Mouse (Mus musculus) neural tube, embryonic 13.5 days (tissue): ENCODE data around the gene Cox7a2. TPM values are rescaled to one million over a fixed set of nuclear protein-coding genes. Genes with fewer than 3 reads are reported as not detected.
A peak's percentile ranks its signal among the peaks of the same experiment; 100 is the strongest.

ENCODE experiments used
- ATAC-seq: fragments of 200-750 bp; cut with Nextera tagmentation; 2 replicates; pipeline ENCODE4 v1.8.0; 2017; ENCODE audit warnings: low read depth, mild to moderate bottlenecking, moderate TSS enrichment, moderate library complexity
- H3K27ac ChIP-seq: fragments of 300-500 bp; sonication (generic); replicated peaks from 2 replicates; pipeline ENCODE4 v1.5.1; 2015; ENCODE audit warnings: moderate library complexity, mild to moderate bottlenecking, inconsistent platforms
- H3K27me3 ChIP-seq: fragments of 300-500 bp; sonication (generic); 2 replicates; pipeline ENCODE4 v1.6.1; 2015; ENCODE audit warnings: mild to moderate bottlenecking, inconsistent platforms
- H3K36me3 ChIP-seq: fragments of 300-500 bp; sonication (generic); 2 replicates; pipeline ENCODE4 v1.6.1; 2015; ENCODE audit warnings: mild to moderate bottlenecking, inconsistent platforms
- H3K4me1 ChIP-seq: fragments of 300-500 bp; sonication (generic); replicated peaks from 2 replicates; pipeline ENCODE4 v1.6.1; 2015; ENCODE audit warnings: inconsistent platforms
- H3K4me2 ChIP-seq: fragments of 300-500 bp; sonication (generic); 2 replicates; pipeline ENCODE4 v1.6.1; 2015; ENCODE audit warnings: inconsistent platforms, mild to moderate bottlenecking, moderate library complexity
- H3K4me3 ChIP-seq: fragments of 300-500 bp; sonication (generic); 2 replicates; pipeline ENCODE4 v1.5.1; 2015; ENCODE audit warnings: mild to moderate bottlenecking, inconsistent platforms
- H3K9ac ChIP-seq: fragments of 300-500 bp; sonication (generic); 2 replicates; pipeline ENCODE4 v1.6.1; 2015; ENCODE audit warnings: moderate library complexity, mild to moderate bottlenecking, inconsistent platforms
- H3K9me3 ChIP-seq: fragments of 300-500 bp; sonication (generic); 2 replicates; pipeline ENCODE4 v1.6.1; 2016; ENCODE audit warnings: inconsistent platforms
- WGBS: fragments of 180-500 bp; shearing (Covaris S2); methylation state at CpG from one replicate; pipeline ENCODE4 v1.1.7; 2015; 5-methylcytosine and 5-hydroxymethylcytosine counted together
- polyA plus RNA-seq: library from polyadenylated mRNA; unstranded; fragments of >200 nt; fragmentation: Nextera tagmentation; extraction: Ambion mirVana; gene quantifications from 2 replicates; pipeline ENCODE4 v1.2.1, GENCODE M21; 2015

The Cox7a2 gene
- polyA plus RNA-seq, 1 experiment from 2014 or later, result 912 TPM

DNA sequence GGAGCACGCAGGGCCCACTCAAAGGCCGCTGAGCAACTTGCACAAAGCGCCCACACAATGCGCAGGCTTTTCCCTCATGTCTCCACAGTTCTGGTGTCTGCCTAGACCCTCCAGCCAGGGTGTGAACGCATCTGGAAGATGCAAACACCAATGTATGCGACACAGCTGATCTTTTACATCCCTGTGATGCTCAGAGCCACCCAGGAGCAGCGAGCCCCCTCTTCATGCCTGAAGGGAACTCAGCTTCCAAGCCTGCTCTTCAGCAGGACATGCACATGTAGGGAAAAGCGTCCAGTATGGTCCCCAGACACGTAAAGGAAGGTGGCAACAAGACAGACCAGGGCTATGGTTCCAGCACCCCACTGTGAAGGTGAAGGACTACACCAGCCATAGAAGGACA is 39.5 kb downstream of the Cox7a2 start:
- Histone ChIP-seq H3K4me3 (no peak overlapping the region), H3K27ac (no peak overlapping the region), H3K36me3 (no peaks in the 10 kb centered on the region), H3K4me2 (peak overlapping the region; percentile 97), H3K4me1 (peaks cover 47% of the 10 kb centered on the region), H3K9ac (no peak overlapping the region), H3K27me3 (peaks cover 37% of the 10 kb centered on the region), H3K9me3 (no peaks in the 10 kb centered on the region)
- 35% methylated on average over 9 of the region's 9 CpGs for WGBS
- ATAC-seq, result no peak

DNA sequence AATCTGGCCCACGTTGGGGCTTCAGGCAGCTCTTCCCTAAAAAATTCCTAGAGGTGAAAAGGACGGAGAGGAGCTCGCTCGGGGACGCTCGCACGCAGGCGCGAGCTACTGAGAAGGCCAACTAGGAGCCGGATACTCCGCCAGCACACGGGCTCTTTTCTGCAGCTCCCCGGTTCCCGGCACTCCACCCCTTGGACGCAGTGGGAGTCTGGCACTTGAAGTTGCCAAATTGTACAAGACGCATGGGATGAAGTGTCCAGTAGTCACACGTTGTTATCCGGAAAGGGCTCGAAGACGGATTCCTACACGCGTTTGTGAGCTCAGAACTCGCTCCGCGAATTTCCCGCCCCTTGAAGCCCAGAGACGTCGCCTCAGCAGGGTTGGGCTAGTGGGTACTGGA is 40.2 kb downstream of the Cox7a2 start:
- H3K9ac ChIP-seq, result peak overlapping the region; percentile 75
- 0 out of 2 replicates have a peak overlapping the region, but pooled peaks have one; percentile 54 for H3K27ac ChIP-seq
- H3K9me3 ChIP-seq, result no peaks in the 10 kb centered on the region
- no peaks in the 10 kb centered on the region for H3K36me3 ChIP-seq
- peak overlapping the region; percentile 97 for H3K4me2 ChIP-seq
- ATAC-seq, result no peak
- H3K27me3 ChIP-seq, result peaks cover 37% of the 10 kb centered on the region
- under 1% methylated on average over 28 of the region's 28 CpGs for WGBS
- peak overlapping the region; percentile 55 for H3K4me3 ChIP-seq
- H3K4me1 ChIP-seq, result peaks cover 54% of the 10 kb centered on the region

DNA sequence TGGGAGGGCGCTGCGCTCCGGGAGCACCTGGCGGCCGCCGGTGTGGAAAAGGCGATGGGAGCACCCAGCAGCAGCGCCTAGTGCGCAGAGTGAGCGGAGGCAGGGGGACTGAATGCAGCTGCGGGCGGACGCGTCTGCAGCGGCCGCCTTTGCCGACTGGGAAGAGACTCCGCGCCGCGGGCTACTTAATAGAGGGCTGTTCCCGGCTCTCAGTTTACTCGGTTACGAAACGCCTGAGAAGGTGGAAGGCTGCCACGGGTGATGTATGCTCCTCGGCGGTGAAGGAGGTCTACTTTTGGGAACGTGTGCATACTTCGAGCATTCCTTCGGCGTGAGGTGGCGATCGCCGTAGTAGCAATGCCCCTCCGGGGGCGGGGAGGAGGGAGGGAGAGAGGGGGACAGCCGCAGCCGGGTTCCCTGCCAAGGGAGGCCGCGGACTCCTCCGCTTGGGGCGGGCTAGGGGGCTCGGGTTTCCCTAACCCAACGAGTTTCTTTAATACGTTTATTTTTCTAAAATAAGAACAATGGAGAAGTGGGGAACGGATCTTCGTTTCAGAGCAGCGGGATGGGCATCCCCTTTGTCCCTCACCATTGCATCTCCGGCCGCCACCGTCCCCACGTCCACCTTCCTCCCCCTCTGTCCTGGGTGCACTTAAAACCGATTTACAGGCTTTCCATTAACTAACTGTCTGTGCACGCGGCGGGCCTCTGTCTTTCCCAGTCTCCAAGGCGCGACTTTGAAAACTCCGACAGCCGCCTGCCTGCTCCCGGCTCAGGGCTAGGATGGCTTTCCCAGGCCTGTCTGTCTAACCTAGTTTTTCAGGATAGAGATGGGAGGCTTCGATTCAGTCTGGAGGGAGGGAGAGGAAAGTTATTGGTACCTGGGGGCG is 41.0 kb downstream of the Cox7a2 start, which contains the start of gene Col12a1:
Gene Col12a1 (minus strand): TSS at position 351 of the 890 bp plus-strand sequence.
- peaks cover 57% of the 10 kb centered on the region for H3K4me1 ChIP-seq
- no peaks in the 10 kb centered on the region for H3K36me3 ChIP-seq
- WGBS, result under 1% methylated on average over 57 of the region's 64 CpGs
- H3K4me3 ChIP-seq, result peak within 1 kb of the TSS; percentile 55
- ATAC-seq, result peak; percentile 76
- no peaks in the 10 kb centered on the region for H3K9me3 ChIP-seq
- peak within 1 kb of the TSS; percentile 75 for H3K9ac ChIP-seq
- peaks cover 37% of the 10 kb centered on the region for H3K27me3 ChIP-seq
- H3K27ac ChIP-seq, result peak within 1 kb of the TSS; percentile 54
- H3K4me2 ChIP-seq, result peak within 1 kb of the TSS; percentile 97

DNA sequence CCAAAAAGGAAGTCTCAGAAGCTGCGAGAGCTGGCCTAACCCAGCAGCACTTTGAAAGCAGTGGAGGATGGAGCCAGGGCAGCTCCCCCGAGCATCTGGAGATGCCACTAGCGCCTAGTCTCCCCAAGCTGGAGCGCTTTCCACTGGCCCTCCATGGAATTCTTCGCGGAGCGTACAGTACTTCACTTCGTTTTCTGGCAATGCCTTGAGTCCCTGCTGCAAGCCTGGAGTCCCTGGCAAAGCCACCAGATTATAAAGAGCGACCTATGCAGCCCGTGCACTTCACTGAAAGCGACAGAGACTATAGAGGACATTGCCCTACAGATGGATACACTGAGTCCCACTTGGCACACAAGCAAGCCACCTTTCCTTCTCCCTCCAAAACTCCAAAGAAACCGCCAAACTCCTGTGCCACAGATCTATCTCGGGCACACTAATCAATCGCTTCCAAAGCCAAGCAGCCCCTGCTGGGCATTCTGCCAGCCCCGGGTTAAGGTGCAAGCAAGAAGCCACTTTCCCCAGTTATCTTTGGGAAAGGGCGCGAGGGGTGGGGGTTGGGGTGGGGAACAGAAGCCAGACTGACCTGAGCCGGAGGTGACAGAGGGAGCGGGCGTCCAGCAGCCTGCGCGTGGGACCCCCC is 41.7 kb downstream of the Cox7a2 start:
- Histone ChIP-seq H3K4me1 (peaks cover 57% of the 10 kb centered on the region), H3K27ac (peak overlapping the region; percentile 54), H3K36me3 (no peaks in the 10 kb centered on the region), H3K9me3 (no peaks in the 10 kb centered on the region), H3K27me3 (peaks cover 40% of the 10 kb centered on the region), H3K4me3 (peak overlapping the region; percentile 55), H3K4me2 (peak overlapping the region; percentile 97), H3K9ac (peak overlapping the region; percentile 75)
- peak; percentile 18 for ATAC-seq
- WGBS, result 1% methylated on average over 22 of the region's 22 CpGs

DNA sequence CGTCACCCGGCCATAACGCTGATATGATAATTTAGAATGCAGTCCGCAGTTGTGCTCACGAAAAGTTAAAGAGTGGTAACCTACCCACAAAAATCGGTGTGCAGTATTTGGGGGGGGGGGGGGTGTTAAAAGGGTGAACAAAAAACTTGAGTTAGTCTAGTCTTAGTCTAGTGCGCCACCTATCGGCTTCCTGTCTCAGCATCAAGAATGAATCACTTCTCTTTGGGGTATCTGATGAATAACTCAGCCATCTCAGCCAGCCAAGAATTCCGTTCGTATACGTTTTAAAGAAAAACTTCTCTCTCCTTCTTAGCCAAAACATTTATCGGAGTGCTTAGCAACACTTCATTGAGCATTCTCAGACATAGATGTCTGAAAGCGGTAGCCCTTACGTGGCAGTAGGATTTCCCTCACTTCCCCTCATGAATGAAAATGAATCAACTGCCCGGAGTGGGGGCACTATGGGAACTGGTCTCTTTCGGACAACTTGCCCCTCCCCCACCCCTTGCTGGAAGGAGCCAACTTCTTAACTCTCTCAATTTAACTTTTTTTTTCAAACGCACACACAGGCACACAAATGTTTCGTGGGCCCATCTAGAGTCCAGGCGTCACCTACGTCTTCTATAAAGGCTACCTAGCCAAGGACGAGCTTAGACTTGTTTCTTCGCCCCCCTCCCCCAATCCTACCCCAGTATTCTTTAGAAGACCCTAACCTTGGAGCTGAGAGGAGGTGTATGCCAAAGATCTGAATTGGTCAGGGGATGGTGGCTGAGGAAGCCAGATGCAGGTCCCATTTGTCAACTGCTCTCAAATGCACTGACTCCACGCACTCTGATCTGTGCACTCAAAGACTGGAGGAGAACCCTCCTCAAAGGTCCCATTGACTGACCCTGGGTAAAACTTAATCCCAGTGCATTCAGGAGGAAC is 42.5 kb downstream of the Cox7a2 start:
- Histone ChIP-seq H3K36me3 (no peaks in the 10 kb centered on the region), H3K9me3 (no peaks in the 10 kb centered on the region), H3K27me3 (peaks cover 40% of the 10 kb centered on the region), H3K4me2 (peak overlapping the region; percentile 97), H3K27ac (peak overlapping the region; percentile 54), H3K4me1 (peaks cover 57% of the 10 kb centered on the region), H3K4me3 (peak overlapping the region; percentile 55), H3K9ac (peak overlapping the region; percentile 75)
- WGBS, result 7% methylated on average over 23 of the region's 23 CpGs
- ATAC-seq, result no peak

DNA sequence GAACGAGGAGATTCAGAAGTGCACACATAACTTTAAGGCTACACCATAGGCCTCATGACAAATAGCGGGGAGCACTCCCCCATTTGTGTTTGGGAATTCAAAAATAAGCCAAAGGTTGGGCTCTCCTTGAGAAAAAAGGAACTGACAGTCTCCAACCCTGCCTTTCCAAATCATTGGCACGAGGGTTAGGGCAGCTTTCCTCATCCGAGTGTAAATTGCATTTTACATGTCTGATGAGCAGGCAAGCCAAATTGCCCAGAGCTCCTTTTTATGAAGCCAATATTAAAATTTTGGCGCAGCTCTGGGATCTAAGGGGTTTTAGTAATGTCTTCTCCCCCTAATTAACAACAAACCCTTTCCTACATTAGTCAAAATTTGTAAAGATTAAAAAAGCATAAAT is 43.2 kb downstream of the Cox7a2 start:
- Histone ChIP-seq H3K4me2 (peak overlapping the region; percentile 97), H3K27ac (no peak overlapping the region), H3K4me3 (peak overlapping the region; percentile 55), H3K9ac (peak overlapping the region; percentile 38), H3K9me3 (no peaks in the 10 kb centered on the region), H3K36me3 (no peaks in the 10 kb centered on the region), H3K4me1 (peaks cover 57% of the 10 kb centered on the region), H3K27me3 (peaks cover 40% of the 10 kb centered on the region)
- WGBS, result 28% methylated on average over 5 of the region's 5 CpGs
- no peak for ATAC-seq

DNA sequence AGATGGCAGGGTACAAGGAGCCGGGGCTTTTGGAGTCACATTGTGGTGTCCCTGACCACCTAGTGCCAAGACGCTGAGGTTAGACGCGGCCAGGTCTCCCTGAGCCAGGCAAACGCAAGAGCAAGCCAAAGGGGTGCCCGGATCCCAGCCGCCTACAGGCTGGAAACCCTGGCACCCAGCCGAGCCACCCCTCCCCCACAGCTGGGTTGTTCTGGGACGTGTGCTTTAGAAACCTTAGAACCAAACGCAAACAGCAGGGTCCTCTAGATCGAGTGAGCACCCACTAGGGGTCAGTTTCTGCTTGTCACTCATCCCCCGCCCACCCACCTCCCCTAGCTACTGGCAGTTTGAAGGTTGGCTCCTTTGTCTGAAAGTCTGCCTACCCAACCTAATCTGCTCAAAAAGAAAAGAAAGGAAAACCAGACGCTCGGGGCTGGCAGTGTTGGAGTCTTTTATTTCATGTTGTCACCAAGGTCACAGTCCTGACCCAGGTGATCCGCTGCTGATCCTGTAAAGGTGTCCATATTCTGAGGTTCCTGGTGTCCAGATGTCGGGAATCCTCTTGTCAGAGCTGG is 45.1 kb downstream of the Cox7a2 start:
- ATAC-seq, result peak; percentile 62
- H3K9ac ChIP-seq, result peak overlapping the region; percentile 47
- H3K4me1 ChIP-seq, result peaks cover 42% of the 10 kb centered on the region
- no peaks in the 10 kb centered on the region for H3K9me3 ChIP-seq
- peak overlapping the region; percentile 54 for H3K4me2 ChIP-seq
- H3K36me3 ChIP-seq, result no peaks in the 10 kb centered on the region
- WGBS, result 8% methylated on average over 16 of the region's 16 CpGs
- no peak overlapping the region for H3K27ac ChIP-seq
- H3K4me3 ChIP-seq, result peak overlapping the region; percentile 28
- peaks cover 25% of the 10 kb centered on the region for H3K27me3 ChIP-seq

Other genes starting within 250 kb of the Cox7a2 start
- gene Col12a1, start 41.0 kb downstream of the Cox7a2 start, polyA plus RNA-seq, result 12.1 and 15.6 TPM in 2 replicates
- gene Tmem30a, start 33.6 kb upstream of the Cox7a2 start, polyA plus RNA-seq, result 111 and 122 TPM in 2 replicates